ENCODE assay signal across 8 mouse cellular contexts in genomic region chr13:109684985-109685295, GRCm38 (mm10).
A peak's percentile ranks its signal among the peaks of the same experiment; 100 is the strongest.
DNase-seq lines count a peak whose midpoint lies in the region; ATAC-seq and TF ChIP-seq lines count a peak whose summit lies in the region.

No protein-coding gene starts in this region.

- no peak for DNase-seq in heart, postnatal 10 days
- no peak for DNase-seq in hindbrain, embryonic 14.5 days (ENCODE audit: low spot score)
- no peak for DNase-seq in cerebellum, postnatal 10 days
- DNase-seq in thymus, postnatal 36 days: no peak
- DNase-seq in left cerebral cortex, postnatal 10 days (ENCODE audit: extremely low spot score in 1 of 2, low spot score in 2 of 2): no peak

- TF ChIP-seq POLR2A in bone marrow macrophage, adult 2 months (IDR thresholded peaks at IDR 0.05; ENCODE audit: borderline replicate concordance, low read depth, low read length): no peak

- peak overlapping the region; percentile 59 for H3K4me3 ChIP-seq in heart, embryonic 15.5 days
- peak overlapping the region; percentile 67 for H3K4me3 ChIP-seq in bone marrow macrophage, adult 2 months (ENCODE audit: insufficient read depth, low read length)
- H3K4me3 ChIP-seq in hindbrain, embryonic 14.5 days (replicated peaks; ENCODE audit: low read length): peak overlapping the region; percentile 35; the same call in 1 of the 2 replicates
- H3K4me3 ChIP-seq in midbrain, embryonic 13.5 days (replicated peaks): peak overlapping the region; percentile 44

- no peaks in the 10 kb centered on the region for H3K27me3 ChIP-seq in heart, embryonic 15.5 days
- no peaks in the 10 kb centered on the region for H3K27me3 ChIP-seq in hindbrain, embryonic 14.5 days (ENCODE audit: control insufficient read depth, insufficient read depth, low read length)
- H3K27me3 ChIP-seq in midbrain, embryonic 13.5 days: no peaks in the 10 kb centered on the region

- peak overlapping the region; percentile 95 for H3K27ac ChIP-seq in heart, embryonic 15.5 days
- H3K27ac ChIP-seq in bone marrow macrophage, adult 2 months (ENCODE audit: insufficient read depth, low read depth, low read length): no peak overlapping the region
- no peak overlapping the region for H3K27ac ChIP-seq in hindbrain, embryonic 14.5 days
- H3K27ac ChIP-seq in midbrain, embryonic 13.5 days: 0 out of 2 replicates have a peak overlapping the region, but pooled peaks have one; percentile 69

- H3K9ac ChIP-seq in heart, embryonic 15.5 days: peak overlapping the region; percentile 74; the same call in 1 of the 2 replicates
- H3K9ac ChIP-seq in hindbrain, embryonic 14.5 days: peak overlapping the region; percentile 59
- H3K9ac ChIP-seq in midbrain, embryonic 13.5 days (replicated peaks): peak overlapping the region; percentile 70; the same call in 1 of the 2 replicates

- no peak for ATAC-seq in heart, embryonic 15.5 days (replicated peaks; ENCODE audit: insufficient number of reproducible peaks, insufficient read depth, low FRiP score, low read depth)
- ATAC-seq in hindbrain, embryonic 14.5 days (ENCODE audit: low FRiP score): no peak; the same call in 1 of the 2 replicates
- ATAC-seq in midbrain, embryonic 13.5 days: no peak

- intact Hi-C loops in heart, postnatal 10 days (cut with DNase I): loop anchor here (2.0 to 5.0 kb wide), 3 partner anchors 20 to 68 kb away; no protein-coding TSS in a partner anchor
- intact Hi-C loops in left cerebral cortex, postnatal 10 days (cut with DNase I): no loop called here

- H3K4me1 ChIP-seq in heart, embryonic 15.5 days (replicated peaks): peaks cover 18% of the 10 kb centered on the region
- H3K4me1 ChIP-seq in bone marrow macrophage, adult 2 months (ENCODE audit: control insufficient read depth, insufficient read depth, low read length): peaks cover 2% of the 10 kb centered on the region; the same call in 1 of the 2 replicates
- H3K4me1 ChIP-seq in hindbrain, embryonic 14.5 days (replicated peaks; ENCODE audit: control insufficient read depth, insufficient read depth, low read length): peaks cover 12% of the 10 kb centered on the region
- H3K4me1 ChIP-seq in midbrain, embryonic 13.5 days (replicated peaks): peaks cover 27% of the 10 kb centered on the region

- 32% methylated on average over 3 of the region's 3 CpGs for WGBS in heart, embryonic 15.5 days
- 11% methylated on average over 3 of the region's 3 CpGs for WGBS in hindbrain, embryonic 14.5 days
- 13% methylated on average over 3 of the region's 3 CpGs for WGBS in midbrain, embryonic 13.5 days

- no peaks in the 10 kb centered on the region for H3K9me3 ChIP-seq in heart, embryonic 15.5 days (replicated peaks)
- no peaks in the 10 kb centered on the region for H3K9me3 ChIP-seq in hindbrain, embryonic 14.5 days (ENCODE audit: control insufficient read depth, low read length)
- H3K9me3 ChIP-seq in midbrain, embryonic 13.5 days: no peaks in the 10 kb centered on the region

- TF ChIP-seq CTCF in bone marrow macrophage, adult 2 months (IDR thresholded peaks at IDR 0.05; ENCODE audit: low read depth, low read length): no peak

- peak overlapping the region; percentile 73 for H3K4me2 ChIP-seq in heart, embryonic 15.5 days
- peak overlapping the region; percentile 73 for H3K4me2 ChIP-seq in hindbrain, embryonic 14.5 days (replicated peaks)
- H3K4me2 ChIP-seq in midbrain, embryonic 13.5 days (replicated peaks): peak overlapping the region; percentile 76

- no peaks in the 10 kb centered on the region for H3K36me3 ChIP-seq in heart, embryonic 15.5 days
- no peaks in the 10 kb centered on the region for H3K36me3 ChIP-seq in hindbrain, embryonic 14.5 days (replicated peaks; ENCODE audit: control insufficient read depth, insufficient read depth)
- H3K36me3 ChIP-seq in midbrain, embryonic 13.5 days: no peaks in the 10 kb centered on the region

Comparison
In these comparisons a context has a peak if more than half of its experiments do, and no peak if none do; other contexts are left out.
1. H3K27ac ChIP-seq: peak in heart, embryonic 15.5 days (single experiment) and midbrain, embryonic 13.5 days (single experiment); none in bone marrow macrophage, adult 2 months (single experiment) and hindbrain, embryonic 14.5 days (single experiment).
2. Peak in every context shown above with its lines, with median percentiles within 50 percentile points of each other: H3K4me2 ChIP-seq, H3K4me3 ChIP-seq and H3K9ac ChIP-seq.